Mouse (Mus musculus) layer of hippocampus, adult 18-20 months (tissue): ENCODE measurements around the gene Tbc1d17. TPM values are rescaled to one million over a fixed set of nuclear protein-coding genes. Genes with fewer than 3 reads are reported as not detected.

Source experiments
- DNase-seq, 2 experiments: peaks; one replicate each; pipeline ENCODE4 v3.0.0; 2022; ENCODE audit warnings: low spot score in 2 of 2
- total RNA-seq, 2 experiments: library from RNA; stranded (reverse); gene quantifications; 2 replicates each; pipeline ENCODE4 v1.2.3; 2021

Tbc1d17 gene
- total RNA-seq, 2 experiments from 2014 or later = 67.9 to 70.6 TPM

- DNase-seq = no peak
Observed at GRCm38 (mm10) chr7:44835373-44836015, 13.4 kb downstream of the Tbc1d17 start.

GRCm38 (mm10) chr7:44832763-44833162 is 16.1 kb downstream of the Tbc1d17 start:
- no peak for DNase-seq

- DNase-seq = no peak
Observed at GRCm38 (mm10) chr7:44828706-44829105, 20.2 kb downstream of the Tbc1d17 start.

- no peak for DNase-seq
Observed at GRCm38 (mm10) chr7:44826771-44827170, 22.1 kb downstream of the Tbc1d17 start.

- DNase-seq = peak; percentile 58 to 84
Observed at GRCm38 (mm10) chr7:44824872-44825271, 24.0 kb downstream of the Tbc1d17 start.

GRCm38 (mm10) chr7:44823409-44823808 is 25.5 kb downstream of the Tbc1d17 start:
- DNase-seq = no peak

GRCm38 (mm10) chr7:44821666-44822448 is 27.0 kb downstream of the Tbc1d17 start:
- peak in 1 of 2 experiments; percentile 0 for DNase-seq

GRCm38 (mm10) chr7:44820525-44820924 is 28.4 kb downstream of the Tbc1d17 start:
- no peak for DNase-seq

- DNase-seq = no peak
Observed at GRCm38 (mm10) chr7:44819863-44820262, 29.0 kb downstream of the Tbc1d17 start.

- no peak for DNase-seq
Observed at GRCm38 (mm10) chr7:44819391-44819790, 29.5 kb downstream of the Tbc1d17 start.

- DNase-seq = peak in 1 of 2 experiments; percentile 27
Observed at GRCm38 (mm10) chr7:44818751-44819235, 30.1 kb downstream of the Tbc1d17 start.

- DNase-seq = peak in 1 of 2 experiments; percentile 65
Observed at GRCm38 (mm10) chr7:44818164-44818563, 30.7 kb downstream of the Tbc1d17 start.

GRCm38 (mm10) chr7:44817441-44817840 is 31.4 kb downstream of the Tbc1d17 start:
- peak in 1 of 2 experiments; percentile 2 for DNase-seq

- no peak for DNase-seq
Observed at GRCm38 (mm10) chr7:44816470-44817021, 32.3 kb downstream of the Tbc1d17 start, which contains the start of gene Atf5. Gene Atf5, minus strand, starts transcription at chr7:44816658.

GRCm38 (mm10) chr7:44815721-44816469 is 33.0 kb downstream of the Tbc1d17 start, which contains the start of the genes Nup62 and Il4i1:
Gene Nup62, plus strand, starts transcription at chr7:44816088.
Gene Il4i1, plus strand, starts transcription at chr7:44816387.
- peak; percentile 97 to 98 for DNase-seq

GRCm38 (mm10) chr7:44814952-44815553 is 33.8 kb downstream of the Tbc1d17 start:
- no peak for DNase-seq

- no peak for DNase-seq
Observed at GRCm38 (mm10) chr7:44814423-44814822, 34.5 kb downstream of the Tbc1d17 start.

GRCm38 (mm10) chr7:44813985-44814384 is 34.9 kb downstream of the Tbc1d17 start:
- DNase-seq = no peak

GRCm38 (mm10) chr7:44812651-44813325 is 36.1 kb downstream of the Tbc1d17 start:
- DNase-seq = no peak
